Mouse (Mus musculus) urinary bladder, postnatal 4 days (tissue): ENCODE results near the gene Prkca.

ENCODE experiments used
- DNase-seq, 2 experiments: peaks; one replicate each; pipeline ENCODE4 v3.0.0; 2021 to 2022; ENCODE audit warnings: low spot score in 2 of 2

Gene Prkca

DNA sequence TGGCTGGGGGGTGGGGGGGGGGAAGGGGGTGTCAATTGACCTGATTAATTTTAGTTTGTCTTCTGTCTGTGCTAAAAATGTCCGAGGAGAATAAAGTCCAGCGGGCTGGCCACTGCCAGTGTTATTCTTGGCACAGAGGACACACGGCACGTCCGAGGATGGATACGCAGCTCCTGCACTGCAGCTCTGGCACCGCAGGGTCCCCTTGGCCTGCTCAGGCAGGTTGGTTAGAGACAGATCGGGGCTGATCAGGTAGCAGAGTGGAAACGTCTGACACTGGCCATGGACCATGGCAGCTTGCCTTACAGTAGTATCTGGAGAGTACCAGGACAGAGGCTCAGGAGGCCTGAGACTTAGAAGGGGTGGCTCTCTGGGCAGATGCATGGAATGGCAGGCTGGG is 393.5 kb downstream of the Prkca start:
- DNase-seq: no peak

DNA sequence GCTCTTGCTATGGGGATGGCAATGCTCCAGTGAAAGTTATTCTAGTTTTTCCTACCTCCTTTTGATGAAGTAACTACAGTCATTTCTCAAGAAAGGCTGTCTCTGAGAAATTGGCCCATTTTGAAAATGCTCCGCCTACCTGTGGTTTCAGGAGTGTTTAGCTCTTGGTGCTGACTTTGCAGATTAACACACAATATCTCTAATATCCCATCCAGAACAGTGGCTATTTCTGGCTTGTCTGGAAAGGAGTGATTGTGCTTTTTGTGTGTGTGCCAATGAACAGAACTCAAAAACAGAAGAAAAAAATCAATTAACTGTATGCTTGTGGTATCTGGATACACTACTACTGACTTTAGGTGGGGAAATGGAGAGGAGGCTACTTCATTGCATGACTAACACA is 395.8 kb downstream of the Prkca start:
- DNase-seq: no peak

DNA sequence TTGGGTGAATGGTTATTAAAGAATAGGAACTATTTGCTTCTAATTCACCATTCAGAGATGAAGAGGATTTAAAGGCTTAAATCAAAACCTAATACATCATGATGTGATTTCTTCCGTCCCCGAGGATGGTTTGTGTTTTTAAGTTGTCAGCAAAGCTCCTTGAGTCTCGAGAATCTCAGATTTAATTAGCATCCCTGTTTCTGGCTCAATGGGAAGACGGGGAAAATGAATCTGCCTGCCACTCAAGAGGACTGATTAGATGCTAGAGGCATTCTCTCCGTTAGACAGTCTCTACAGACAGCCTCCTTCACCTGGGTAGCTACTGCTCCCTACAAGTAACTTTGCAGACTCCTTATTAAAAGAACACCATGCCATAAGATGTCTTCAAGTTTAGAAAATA is 396.9 kb downstream of the Prkca start:
- DNase-seq: no peak

DNA sequence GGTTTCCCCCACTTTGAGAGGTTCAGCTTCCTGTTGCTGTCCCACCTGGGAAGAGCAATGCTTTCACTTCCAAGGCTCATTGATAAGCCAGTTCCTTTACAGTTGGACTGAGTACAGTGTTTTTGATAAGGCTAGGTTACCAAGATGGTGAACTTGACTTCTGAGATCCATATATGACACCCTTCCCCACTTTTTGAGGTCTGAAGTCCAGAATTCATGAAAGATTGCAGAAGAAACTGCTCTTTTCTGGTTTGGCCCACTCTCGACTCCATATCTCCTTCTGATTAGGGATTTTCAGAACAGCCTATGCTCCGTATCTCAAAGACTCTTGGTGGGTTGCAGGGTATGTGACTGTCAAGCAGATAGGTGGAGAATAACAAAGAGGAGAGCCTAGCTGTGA is 406.8 kb downstream of the Prkca start:
- no peak for DNase-seq

DNA sequence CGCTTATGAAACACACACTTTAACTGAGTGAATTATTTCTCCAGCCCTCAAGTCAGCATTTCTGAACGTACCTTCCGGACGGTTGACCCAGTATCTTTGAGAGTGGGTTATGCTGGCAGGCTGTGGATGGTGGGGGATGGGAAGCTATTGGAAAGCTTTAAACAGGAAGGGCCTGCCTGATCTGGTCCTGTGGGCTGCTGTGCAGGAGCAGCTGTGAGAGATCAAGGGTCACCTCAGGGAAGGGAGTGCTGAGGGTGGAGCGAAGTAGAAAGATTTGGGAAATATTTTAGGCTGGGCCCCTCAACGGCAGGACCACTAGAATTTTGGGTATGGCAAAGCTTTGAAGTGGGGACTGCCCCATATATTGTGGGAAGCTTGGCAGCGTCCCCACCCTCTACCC is 412.0 kb downstream of the Prkca start:
- DNase-seq: no peak

DNA sequence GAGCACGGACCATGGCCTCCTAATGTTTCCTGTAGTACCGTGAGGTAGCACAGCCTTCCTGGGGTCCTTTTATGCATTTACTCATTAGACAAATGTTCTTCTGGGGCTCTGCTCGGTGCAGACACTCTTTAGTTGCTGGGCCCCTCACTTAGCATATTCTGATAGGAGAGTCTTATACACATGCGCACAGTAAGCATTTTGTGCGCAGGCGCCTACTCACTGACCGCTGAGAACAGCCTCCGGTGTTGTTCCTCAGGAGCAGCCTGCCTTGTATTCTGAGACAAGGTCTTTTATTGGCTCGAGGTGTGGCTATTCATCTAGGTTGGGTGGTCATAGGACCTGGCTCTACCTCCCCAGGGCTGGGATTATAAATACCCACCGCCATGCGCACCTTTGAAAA is 412.4 kb downstream of the Prkca start:
- DNase-seq: no peak

DNA sequence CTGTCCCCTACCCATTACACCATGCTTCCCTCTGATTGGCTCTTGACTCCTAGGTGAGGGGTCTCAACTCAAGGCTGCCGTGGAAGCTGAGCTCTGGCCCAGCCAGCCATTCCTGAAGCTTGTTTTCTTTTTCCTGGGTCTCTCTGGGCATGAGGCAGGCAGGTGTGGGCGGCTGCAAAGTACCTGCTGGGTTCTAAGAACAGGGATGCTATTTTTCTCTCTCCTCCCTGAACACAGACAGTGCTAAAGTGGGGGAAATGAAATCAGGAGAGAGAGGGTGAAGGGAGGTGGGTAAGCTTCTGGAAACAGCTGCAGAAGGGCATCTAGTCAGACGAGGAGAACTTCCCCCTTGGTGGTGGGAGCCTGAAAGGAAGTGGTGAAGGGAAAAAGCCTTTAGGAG is 414.0 kb downstream of the Prkca start:
- DNase-seq: no peak

DNA sequence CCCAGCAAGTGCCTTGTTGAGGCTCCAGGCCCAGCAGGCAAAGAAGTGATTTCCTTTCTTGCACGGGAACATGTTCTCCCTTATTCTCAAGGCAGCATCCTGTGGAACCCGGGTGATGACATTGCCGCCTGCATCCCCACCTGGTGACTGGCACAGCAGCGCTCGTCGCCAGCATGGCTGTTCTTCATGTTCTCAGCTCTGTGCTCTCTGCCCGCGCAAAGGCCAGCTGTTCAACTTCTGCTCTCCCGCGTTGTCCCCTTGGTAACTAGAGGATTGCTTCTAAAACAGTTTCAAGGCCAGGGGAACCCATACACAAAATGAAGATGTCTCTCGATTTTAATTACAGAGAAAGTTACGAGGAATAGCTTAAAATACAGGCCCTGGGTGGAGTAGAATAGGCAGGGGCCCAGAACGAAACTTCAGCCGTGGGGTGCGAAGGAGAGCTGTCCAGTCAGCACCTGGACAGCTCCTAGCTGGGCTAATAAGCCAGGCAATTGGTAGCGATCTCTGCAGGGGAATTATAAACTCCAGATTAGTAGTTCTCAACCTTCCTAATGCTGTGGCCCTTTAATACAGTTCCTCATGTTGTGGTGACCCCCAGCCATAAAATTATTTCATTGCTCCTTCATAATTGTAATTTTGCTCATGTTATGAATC is 423.7 kb downstream of the Prkca start:
- no peak for DNase-seq

DNA sequence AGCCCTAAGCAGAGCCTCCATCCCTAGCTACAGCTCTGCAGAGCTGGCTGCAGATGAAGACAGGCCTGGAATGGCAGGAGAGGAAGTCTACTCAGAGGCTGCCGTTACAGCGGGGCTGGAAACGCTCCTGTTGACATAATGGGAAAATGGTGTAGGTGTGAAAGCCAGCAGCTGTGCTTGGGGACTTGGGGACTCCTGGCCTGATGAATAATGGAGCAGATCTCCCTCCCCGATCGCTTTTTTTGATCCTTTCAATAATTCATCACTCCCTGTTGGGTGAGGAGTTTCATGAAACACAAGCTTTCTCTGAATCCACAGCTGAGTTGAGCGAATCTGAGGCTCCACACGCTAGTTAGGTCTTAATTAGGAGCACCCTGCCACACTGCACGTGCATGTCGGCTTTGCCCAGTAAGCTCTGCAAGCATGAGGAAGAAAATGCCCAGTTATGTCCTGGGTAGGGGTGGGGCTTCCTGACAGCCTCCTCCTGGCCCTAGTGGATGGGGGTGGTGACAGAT is 425.9 kb downstream of the Prkca start:
- DNase-seq: no peak

DNA sequence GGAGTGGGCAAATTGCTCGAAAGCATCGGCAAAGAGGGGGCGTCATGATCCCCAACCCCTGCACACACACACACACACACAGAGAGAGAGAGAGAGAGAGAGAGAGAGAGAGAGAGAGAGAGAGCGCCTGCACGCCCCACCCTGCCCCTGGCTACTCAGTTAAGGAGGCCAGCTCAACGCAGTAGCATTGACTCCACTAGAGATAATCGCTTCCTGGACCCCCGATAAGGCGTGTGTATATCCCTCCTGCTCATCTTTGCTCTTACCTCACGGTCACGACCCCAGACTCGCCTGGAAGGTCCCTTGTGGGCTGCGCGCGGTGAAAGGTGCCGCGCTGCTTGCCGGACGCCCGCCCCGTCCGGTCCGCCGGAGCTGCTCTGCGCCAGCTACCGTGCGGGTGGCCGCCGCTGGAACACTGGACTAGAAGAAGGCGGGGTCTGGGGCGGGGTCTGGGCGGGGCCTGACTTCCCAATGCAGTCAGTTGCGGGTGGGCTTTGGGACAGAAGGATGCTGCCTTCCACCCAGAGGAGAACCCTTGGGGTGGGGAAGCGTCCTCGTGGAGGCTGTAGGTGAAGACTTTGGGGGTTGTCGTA is 429.0 kb downstream of the Prkca start, which contains the start of gene Cacng5:
Cacng5 (minus strand) TSS at position 422 of the 593 bp plus-strand sequence.
- DNase-seq: no peak

DNA sequence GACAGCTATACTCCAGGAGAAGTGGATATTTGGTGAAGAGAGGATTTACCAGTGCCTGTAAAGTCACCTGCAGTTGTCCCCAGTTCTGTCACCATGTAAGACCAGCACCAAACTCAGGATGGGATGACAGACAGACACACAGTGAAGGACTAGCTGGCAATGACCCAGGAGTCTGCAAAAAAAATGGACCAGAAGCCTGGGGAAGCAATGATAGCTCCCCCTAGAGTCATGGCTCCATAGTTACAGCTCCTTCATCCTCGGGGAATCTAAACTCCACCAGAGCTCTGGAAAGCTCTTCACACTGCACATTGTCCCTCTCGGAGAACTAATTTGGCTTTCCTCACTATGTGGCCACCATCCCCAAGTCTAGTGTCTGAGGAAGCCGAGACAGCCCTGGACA is 430.4 kb downstream of the Prkca start:
- DNase-seq: no peak

DNA sequence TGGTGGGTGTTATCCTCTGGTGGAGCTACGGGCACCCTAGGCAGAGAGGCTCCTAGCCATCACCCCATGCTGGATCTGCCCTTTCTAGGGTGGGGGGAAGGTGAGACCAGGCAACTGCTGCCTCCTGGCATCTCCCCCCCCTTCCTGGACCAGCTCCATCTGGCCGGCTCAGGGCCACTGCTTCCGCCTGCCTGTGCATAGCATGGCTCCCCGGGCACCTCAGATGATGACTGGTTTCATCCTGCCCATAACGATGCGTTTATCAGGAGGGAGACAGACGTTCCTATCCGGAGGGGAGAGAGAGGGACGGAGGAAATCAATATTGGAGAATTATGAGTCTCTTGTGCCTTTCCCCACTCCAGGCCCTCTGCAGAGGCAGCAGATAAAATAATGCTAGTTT is 438.4 kb downstream of the Prkca start:
- no peak for DNase-seq

DNA sequence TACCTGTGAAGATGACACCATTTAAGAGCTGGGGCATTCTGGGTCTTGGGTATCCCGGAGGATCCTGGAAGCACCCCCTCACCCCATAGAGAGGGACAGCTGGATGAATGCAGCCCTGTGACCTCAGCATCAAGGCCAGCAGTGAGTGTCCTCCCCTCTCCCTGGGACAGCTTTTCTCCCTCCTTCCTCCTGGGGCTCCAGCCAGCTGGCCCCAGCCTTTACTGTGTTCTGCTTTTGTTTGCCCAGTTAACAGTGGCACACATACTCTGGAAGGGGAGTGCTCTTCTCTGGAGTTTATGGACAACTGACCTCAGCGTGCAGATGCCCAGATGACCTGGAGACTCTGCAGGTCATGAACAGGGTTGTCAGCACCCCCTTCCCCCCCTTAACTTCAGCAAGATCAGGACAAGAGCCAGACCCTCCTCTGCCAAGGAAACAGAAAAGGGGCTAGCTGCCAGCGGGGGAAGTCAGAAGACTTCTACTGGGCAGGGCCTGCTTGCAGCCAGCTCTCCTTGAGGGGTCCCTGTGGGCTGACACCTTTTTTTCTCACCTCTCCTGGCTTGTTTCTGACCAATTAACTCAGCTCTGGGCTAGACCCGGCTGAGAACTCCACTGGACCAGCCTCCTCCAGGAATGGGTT is 439.6 kb downstream of the Prkca start:
- peak in 1 of 2 experiments; percentile 24 for DNase-seq

DNA sequence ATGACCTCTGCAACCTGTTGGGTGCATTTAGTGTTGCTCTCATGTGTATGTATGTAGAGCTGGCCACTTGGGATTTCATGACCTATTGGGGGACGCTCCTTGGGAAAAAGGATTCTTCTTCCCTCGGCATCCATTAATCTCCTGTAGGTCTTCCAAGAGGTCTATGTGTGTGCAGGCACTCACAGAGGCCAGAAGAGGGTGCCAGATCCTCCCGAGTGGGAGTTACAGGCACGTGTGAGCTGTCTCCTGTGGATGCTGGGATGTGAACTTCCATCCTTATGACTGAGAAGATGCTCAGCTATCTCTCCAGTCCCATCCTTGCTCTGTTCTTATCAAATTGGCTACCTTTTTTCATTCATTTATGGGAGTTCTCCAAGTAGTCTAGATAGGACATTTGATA is 443.3 kb downstream of the Prkca start:
- no peak for DNase-seq

DNA sequence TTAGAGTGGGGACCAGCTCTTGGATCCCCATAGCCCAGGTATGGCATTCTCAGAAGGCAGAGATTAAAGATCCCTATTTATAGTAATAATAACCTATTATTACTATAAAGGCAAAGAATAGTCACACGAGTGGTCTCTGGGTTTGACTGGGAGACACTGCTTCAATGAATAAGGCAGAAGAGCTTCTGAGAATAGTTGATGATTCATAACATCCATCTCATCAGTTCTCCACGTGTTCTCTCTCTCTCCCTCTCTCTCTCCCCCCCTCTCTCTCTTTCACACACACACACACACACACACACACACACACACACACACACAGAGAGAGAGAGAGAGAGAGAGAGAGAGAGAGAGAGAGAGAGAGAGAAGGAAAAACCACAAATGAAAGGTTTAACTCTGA is 445.0 kb downstream of the Prkca start:
- no peak for DNase-seq

DNA sequence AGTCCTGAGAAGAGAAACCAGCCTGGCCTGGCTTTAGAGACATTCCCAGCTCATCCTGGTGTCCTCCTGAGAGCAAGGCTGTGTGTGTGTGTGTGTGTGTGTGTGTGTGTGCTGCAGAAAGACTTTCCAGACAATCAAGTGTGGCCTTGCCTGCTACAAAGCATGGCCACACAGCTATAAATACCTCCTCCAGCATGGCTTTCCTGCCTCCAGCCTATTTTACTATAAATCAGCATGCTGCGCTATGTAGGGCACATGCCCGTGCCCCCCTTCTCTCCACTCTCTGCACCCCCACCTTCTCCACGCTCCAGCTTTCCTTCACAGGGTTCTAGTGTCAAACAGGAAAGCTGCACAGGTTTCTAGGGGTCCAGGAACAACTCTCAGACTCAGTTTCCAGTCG is 448.1 kb downstream of the Prkca start:
- DNase-seq: no peak

DNA sequence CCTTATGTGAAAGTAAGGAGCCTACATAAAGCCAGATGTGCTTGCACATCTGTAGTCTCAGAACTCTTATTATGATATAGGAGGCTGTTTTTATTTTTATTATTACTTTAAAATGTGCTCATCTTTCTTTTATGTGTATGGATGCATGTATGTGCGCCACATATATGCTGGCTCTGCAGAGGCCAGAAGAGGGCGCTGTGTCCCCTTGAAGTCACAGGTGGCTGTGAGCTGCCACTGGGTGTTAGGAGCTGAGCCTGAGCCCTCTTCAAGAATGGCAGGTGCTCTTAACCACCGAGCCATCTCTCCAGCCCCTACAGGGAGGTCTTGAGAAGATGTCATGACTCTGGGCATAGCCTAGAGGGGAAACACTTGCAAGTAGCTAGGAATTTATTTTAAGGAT is 452.4 kb downstream of the Prkca start:
- DNase-seq: no peak

DNA sequence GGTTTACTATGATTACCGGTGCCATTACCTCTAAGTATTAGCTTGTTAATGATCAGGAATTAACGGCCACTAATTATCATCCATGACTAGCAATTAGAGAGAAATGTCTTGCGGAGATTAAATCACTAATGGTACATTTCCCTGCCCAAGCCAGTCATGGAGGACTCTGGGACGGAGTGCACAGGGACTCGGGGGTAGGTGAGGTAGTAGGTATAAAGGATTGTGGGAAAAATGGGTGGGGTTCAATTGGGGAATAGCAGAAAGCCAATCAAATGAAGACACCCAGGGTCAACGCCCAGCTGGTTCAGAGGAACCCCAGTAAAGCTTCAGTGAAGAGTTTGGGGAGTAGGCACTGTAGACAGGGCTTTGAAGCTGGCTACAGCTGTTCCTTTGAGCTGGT is 456.4 kb downstream of the Prkca start:
- DNase-seq: no peak
